Mouse (Mus musculus) liver, embryonic 14.5 days (tissue): ENCODE measurements around the gene Ccl2. TPM values are rescaled to one million over a fixed set of nuclear protein-coding genes. Genes with fewer than 3 reads are reported as not detected.

ENCODE experiments used
- ATAC-seq: fragments of 200-750 bp; cut with Nextera tagmentation; 2 replicates; pipeline ENCODE4 v1.8.0; 2017; ENCODE audit warnings: moderate number of reproducible peaks, mild to moderate bottlenecking, moderate library complexity; ENCODE audit not compliant: insufficient read depth
- DNase-seq, 3 experiments: peaks; one replicate each; pipeline ENCODE4 v3.0.0-alpha.2; 2012 to 2013; ENCODE audit warnings: low read depth in 3 of 3, low spot score in 3 of 3
- H3K27ac ChIP-seq: fragments of 300-500 bp; sonication (generic); 2 replicates; pipeline ENCODE4 v1.5.1; 2014; ENCODE audit warnings: moderate library complexity, mild to moderate bottlenecking, control low read depth, inconsistent platforms
- H3K27me3 ChIP-seq: fragments of 300-500 bp; sonication (generic); 2 replicates; pipeline ENCODE4 v1.6.1; 2014; ENCODE audit warnings: mild to moderate bottlenecking, low read length, moderate library complexity; ENCODE audit not compliant: control insufficient read depth, insufficient read depth
- H3K36me3 ChIP-seq: fragments of 300-500 bp; sonication (generic); replicated peaks from 2 replicates; pipeline ENCODE4 v1.6.1; 2014; ENCODE audit warnings: low read depth; ENCODE audit not compliant: control insufficient read depth, insufficient read depth
- H3K4me1 ChIP-seq, 2 experiments: fragments of 200-500 bp in 1 of 2; fragments of 300-500 bp in 1 of 2; sonication (generic) in 1 of 2; replicated peaks; 2 replicates each; pipeline ENCODE4 v1.6.1; 2012 to 2014; ENCODE audit warnings: antibody characterized with exemption in 1 of 2, inconsistent platforms in 1 of 2, low read length in 1 of 2; ENCODE audit not compliant: control insufficient read depth in 2 of 2, insufficient read depth in 2 of 2
- H3K4me2 ChIP-seq: fragments of 300-500 bp; sonication (generic); 2 replicates; pipeline ENCODE4 v1.6.1; 2014; ENCODE audit warnings: low read depth, mild to moderate bottlenecking, control low read depth, moderate library complexity
- H3K4me3 ChIP-seq, 2 experiments: fragments of 200-500 bp in 1 of 2; fragments of 300-500 bp in 1 of 2; sonication (generic) in 1 of 2; 2 replicates each; pipeline ENCODE4 v1.5.1; 2012 to 2014; ENCODE audit warnings: low read depth in 2 of 2, low read length in 2 of 2, mild to moderate bottlenecking in 2 of 2, control low read depth in 1 of 2, inconsistent platforms in 1 of 2, moderate library complexity in 1 of 2; ENCODE audit not compliant: insufficient read depth in 1 of 2
- H3K9ac ChIP-seq: fragments of 300-500 bp; sonication (generic); replicated peaks from 2 replicates; pipeline ENCODE4 v1.6.1; 2014; ENCODE audit warnings: mild to moderate bottlenecking, control low read depth, moderate library complexity
- H3K9me3 ChIP-seq: fragments of 300-500 bp; sonication (generic); 2 replicates; pipeline ENCODE4 v1.6.1; 2016; ENCODE audit warnings: low read length, mixed read lengths; ENCODE audit not compliant: control insufficient read depth
- CTCF ChIP-seq: IDR thresholded peaks from 2 replicates; pipeline ENCODE4 v1.5.1; 2016; ENCODE audit warnings: antibody characterized with exemption, low read depth, control low read depth
- EP300 ChIP-seq: IDR thresholded peaks from 2 replicates; pipeline ENCODE4 v1.6.1; 2016; ENCODE audit warnings: antibody characterized with exemption, low read depth
- WGBS: fragments of 180-500 bp; shearing (Covaris S2); extraction: QIAGEN DNeasy Blood & Tissue Kit; methylation state at CpG from one replicate; pipeline ENCODE4 v1.1.7; 2014; ENCODE audit not compliant: insufficient replicate concordance; 5-methylcytosine and 5-hydroxymethylcytosine counted together
- polyA plus RNA-seq, 2 experiments: library from polyadenylated mRNA; depleted of rRNA in 1 of 2; stranded (reverse) in 1 of 2; unstranded in 1 of 2; fragments of >200 nt; fragmentation: Nextera tagmentation in 1 of 2; extraction: Ambion mirVana in 1 of 2; gene quantifications; 2 replicates each; pipeline versions ENCODE4 v1.2.1 to v1.2.3; 2012 to 2014

Ccl2 gene
- polyA plus RNA-seq, 2 experiments: 1.1 to 1.3 TPM

- no peak overlapping the region for H3K27ac ChIP-seq
Measured at GRCm38 (mm10) chr11:82032678-82033344, 2.6 kb upstream of the Ccl2 start.

GRCm38 (mm10) chr11:82034446-82034845 lies 925 bp upstream of the Ccl2 start:
- 60% methylated on average over 7 of the region's 7 CpGs for WGBS
- Histone ChIP-seq H3K27me3 (no peaks in the 10 kb centered on the region), H3K9me3 (no peaks in the 10 kb centered on the region), H3K27ac (no peak overlapping the region), H3K4me3 (no peak overlapping the region), H3K9ac (no peak overlapping the region), H3K4me2 (no peak overlapping the region), H3K4me1 (no peaks in the 10 kb centered on the region; a peak in 1 of 4 replicates), H3K36me3 (no peaks in the 10 kb centered on the region)
- no peak for DNase-seq
- TF ChIP-seq EP300 (no peak), CTCF (no peak)
- ATAC-seq: no peak

More at GRCm38 (mm10) chr11:82032678-82033344, 2.6 kb upstream of the Ccl2 start:
- no peak overlapping the region for H3K4me2 ChIP-seq
- H3K36me3 ChIP-seq: no peaks in the 10 kb centered on the region
- no peaks in the 10 kb centered on the region for H3K4me1 ChIP-seq
- H3K9me3 ChIP-seq: no peaks in the 10 kb centered on the region
- H3K9ac ChIP-seq: no peak overlapping the region
- 42% methylated on average over 8 of the region's 8 CpGs for WGBS
- no peak for ATAC-seq
- H3K4me3 ChIP-seq: no peak overlapping the region
- no peak for DNase-seq
- TF ChIP-seq CTCF: no peak
- TF ChIP-seq EP300: no peak
- H3K27me3 ChIP-seq: no peaks in the 10 kb centered on the region

- Histone ChIP-seq H3K4me2 (no peak overlapping the region), H3K4me1 (no peaks in the 10 kb centered on the region; a peak in 1 of 4 replicates), H3K27me3 (no peaks in the 10 kb centered on the region), H3K9me3 (no peaks in the 10 kb centered on the region), H3K36me3 (no peaks in the 10 kb centered on the region), H3K4me3 (no peak overlapping the region), H3K27ac (no peak overlapping the region), H3K9ac (no peak overlapping the region)
- TF ChIP-seq EP300: no peak
- no peak for TF ChIP-seq CTCF
- no peak for ATAC-seq
- 70% methylated on average over 2 of the region's 2 CpGs for WGBS
- DNase-seq: no peak
Measured at GRCm38 (mm10) chr11:82035857-82036256, 486 bp downstream of the Ccl2 start.

GRCm38 (mm10) chr11:82038535-82038934 lies 3.2 kb downstream of the Ccl2 start, which contains the start of gene Gm17268:
Gene Gm17268 (minus strand): TSS chr11:82038562.
- Histone ChIP-seq H3K9ac (no peak within 1 kb of the TSS), H3K27ac (no peak within 1 kb of the TSS), H3K4me1 (no peaks in the 10 kb centered on the region; a peak in 1 of 4 replicates), H3K9me3 (no peaks in the 10 kb centered on the region), H3K27me3 (no peaks in the 10 kb centered on the region), H3K36me3 (no peaks in the 10 kb centered on the region), H3K4me2 (no peak within 1 kb of the TSS), H3K4me3 (no peak within 1 kb of the TSS)
- TF ChIP-seq EP300: no peak
- peak; percentile 14; the same call in 1 of the 2 replicates for TF ChIP-seq CTCF
- 22% methylated on average over 2 of the region's 2 CpGs for WGBS
- ATAC-seq: no peak
- DNase-seq: no peak

GRCm38 (mm10) chr11:82039132-82039660 lies 3.8 kb downstream of the Ccl2 start:
- Histone ChIP-seq H3K4me1 (no peaks in the 10 kb centered on the region; a peak in 1 of 4 replicates), H3K4me2 (no peak overlapping the region), H3K36me3 (no peaks in the 10 kb centered on the region), H3K27ac (no peak overlapping the region), H3K4me3 (no peak overlapping the region), H3K27me3 (no peaks in the 10 kb centered on the region), H3K9me3 (no peaks in the 10 kb centered on the region), H3K9ac (no peak overlapping the region)
- ATAC-seq (no peak), DNase-seq (no peak)
- WGBS: 39% methylated on average over 3 of the region's 3 CpGs
- TF ChIP-seq EP300 (no peak), CTCF (no peak)
